Mouse (Mus musculus): Measurements from ENCODE around the gene Rab35.

Gene Rab35

GRCm38 (mm10) chr5:115631505-115632357, at the start of gene Rab35:
Gene Rab35 (plus strand): TSS chr5:115631908.
- ChIA-PET POLR2A (interaction anchor here (0.5 to 5.6 kb wide), 42 partner anchors 9 to 615 kb away, joined by 3 to 57 read pairs (median 4); partner anchors contain the start of gene Rplp0 (in 1 of the 4)), CTCF (interaction anchor here in 3 of 4 experiments (0.7 to 2.2 kb wide), 7 partner anchors 9 to 54 kb away, joined by 3 to 8 read pairs (median 4); no protein-coding TSS in a partner anchor)

GRCm38 (mm10) chr5:115585616-115586015, 46.1 kb upstream of the Rab35 start:
- POLR2A ChIA-PET = interaction anchor here in 2 of 4 experiments (0.6 to 3.4 kb wide), 13 partner anchors 9 to 178 kb away, joined by 3 to 19 read pairs (median 5); partner anchors contain the start of genes Rab35 (in 1 of the 2) and Rplp0 (in 1 of the 2)
- CTCF ChIA-PET = no interaction called here

- CTCF ChIA-PET = interaction anchor here in 3 of 4 experiments (0.7 to 1.0 kb wide), 3 partner anchors 21 to 29 kb away, joined by 3 to 9 read pairs (median 4); partner anchors contain the start of gene Rplp0 (in 1 of the 3)
- POLR2A ChIA-PET = interaction anchor here in 3 of 4 experiments (0.6 to 3.4 kb wide), 12 partner anchors 10 to 178 kb away, joined by 3 to 19 read pairs (median 6); partner anchors contain the start of gene Rplp0 (in 2 of the 3)
Measured at GRCm38 (mm10) chr5:115586166-115586565, 45.5 kb upstream of the Rab35 start.

GRCm38 (mm10) chr5:115586780-115587179, 44.9 kb upstream of the Rab35 start:
- POLR2A ChIA-PET = interaction anchor here (0.5 to 3.4 kb wide), 11 partner anchors 10 to 287 kb away, joined by 3 to 19 read pairs (median 6); partner anchors contain the start of gene Rplp0 (in 2 of the 4)
- CTCF ChIA-PET = interaction anchor here in 3 of 4 experiments (0.5 to 1.0 kb wide), 5 partner anchors 20 to 495 kb away, joined by 3 to 9 read pairs (median 4); partner anchors contain the start of gene Rplp0 (in 1 of the 3)

- ChIA-PET POLR2A (interaction anchor here in 3 of 4 experiments (0.5 to 1.5 kb wide), 4 partner anchors 9 to 265 kb away, joined by 3 to 4 read pairs (median 3); partner anchors contain the start of gene Rplp0 (in 1 of the 3)), CTCF (interaction anchor here in 2 of 4 experiments (0.7 to 1.7 kb wide), 2 partner anchors 12 to 24 kb away, joined by 3 to 4 read pairs; no protein-coding TSS in a partner anchor)
Measured at GRCm38 (mm10) chr5:115591028-115591427, 40.7 kb upstream of the Rab35 start.

GRCm38 (mm10) chr5:115591506-115591905, 40.2 kb upstream of the Rab35 start:
- POLR2A ChIA-PET = interaction anchor here in 3 of 4 experiments (0.5 to 1.5 kb wide), 4 partner anchors 10 to 265 kb away, joined by 3 to 4 read pairs (median 3); partner anchors contain the start of gene Rplp0 (in 1 of the 3)
- CTCF ChIA-PET = interaction anchor here in 2 of 4 experiments (0.7 to 1.7 kb wide), 2 partner anchors 11 to 23 kb away, joined by 3 to 4 read pairs; no protein-coding TSS in a partner anchor

GRCm38 (mm10) chr5:115603561-115603960, 28.1 kb upstream of the Rab35 start:
- ChIA-PET CTCF (no interaction called here), POLR2A (interaction anchor here in 2 of 4 experiments (0.9 to 2.9 kb wide), 6 partner anchors 8 to 45 kb away, joined by 3 to 11 read pairs (median 4); partner anchors contain the start of gene Rplp0 (in 1 of the 2))

- ChIA-PET CTCF (interaction anchor here in 2 of 4 experiments (0.6 to 1.3 kb wide), 2 partner anchors 53 to 346 kb away, joined by 3 to 4 read pairs; no protein-coding TSS in a partner anchor), POLR2A (interaction anchor here in 3 of 4 experiments (0.7 to 3.2 kb wide), 7 partner anchors 8 to 95 kb away, joined by 3 to 10 read pairs (median 5); partner anchors contain the start of gene Rab35 (in 1 of the 3))
Measured at GRCm38 (mm10) chr5:115611566-115611965, 20.1 kb upstream of the Rab35 start.

- CTCF ChIA-PET = interaction anchor here in 1 of 4 experiments (0.6 kb wide), 2 partner anchors 1028 to 1479 kb away, joined by 3 to 6 read pairs; no protein-coding TSS in a partner anchor
- POLR2A ChIA-PET = interaction anchor here in 1 of 4 experiments (1.6 kb wide), 1 partner anchor 10 kb away, joined by 7 read pairs; no protein-coding TSS in a partner anchor
Measured at GRCm38 (mm10) chr5:115613332-115613731, 18.4 kb upstream of the Rab35 start.

- ChIA-PET CTCF (interaction anchor here (0.5 to 1.7 kb wide), 20 partner anchors 9 to 293 kb away, joined by 3 to 9 read pairs (median 4); no protein-coding TSS in a partner anchor), POLR2A (interaction anchor here in 3 of 4 experiments (0.6 to 2.6 kb wide), 23 partner anchors 8 to 314 kb away, joined by 3 to 9 read pairs (median 3); partner anchors contain the start of genes Dynll1 (in 1 of the 3) and Rplp0 (in 1 of the 3))
Measured at GRCm38 (mm10) chr5:115614948-115615347, 16.8 kb upstream of the Rab35 start.

- CTCF ChIA-PET = interaction anchor here in 1 of 4 experiments (0.6 to 1.2 kb wide), 3 partner anchors 9 to 498 kb away, joined by 3 to 5 read pairs (median 3); no protein-coding TSS in a partner anchor
- POLR2A ChIA-PET = interaction anchor here in 3 of 4 experiments (0.6 to 3.6 kb wide), 26 partner anchors 9 to 416 kb away, joined by 3 to 13 read pairs (median 3); partner anchors contain the start of genes Rab35 (in 2 of the 3) and Rplp0 (in 1 of the 3)
Measured at GRCm38 (mm10) chr5:115619690-115620089, 12.0 kb upstream of the Rab35 start.

GRCm38 (mm10) chr5:115622686-115623085, 9.0 kb upstream of the Rab35 start:
- POLR2A ChIA-PET = interaction anchor here in 3 of 4 experiments (0.5 to 2.6 kb wide), 20 partner anchors 8 to 722 kb away, joined by 3 to 16 read pairs (median 3); partner anchors contain the start of genes Rplp0 (in 3 of the 3) and Rab35 (in 2 of the 3)
- CTCF ChIA-PET = interaction anchor here in 2 of 4 experiments (0.6 kb wide), 2 partner anchors 9 to 29 kb away, joined by 5 to 11 read pairs; partner anchors contain the start of gene Rab35 (in 1 of the 2)

GRCm38 (mm10) chr5:115623694-115624440, 7.8 kb upstream of the Rab35 start:
- CTCF ChIA-PET = interaction anchor here in 2 of 4 experiments (1.1 kb wide), 2 partner anchors 9 to 10 kb away, joined by 3 to 4 read pairs; no protein-coding TSS in a partner anchor
- POLR2A ChIA-PET = interaction anchor here in 3 of 4 experiments (0.9 to 2.6 kb wide), 21 partner anchors 8 to 132 kb away, joined by 3 to 16 read pairs (median 4); partner anchors contain the start of genes Rab35 (in 2 of the 3) and Rplp0 (in 2 of the 3)

GRCm38 (mm10) chr5:115626237-115626886, 5.3 kb upstream of the Rab35 start:
- POLR2A ChIA-PET = no interaction called here
- CTCF ChIA-PET = no interaction called here

GRCm38 (mm10) chr5:115628083-115628482, 3.6 kb upstream of the Rab35 start:
- CTCF ChIA-PET = no interaction called here

GRCm38 (mm10) chr5:115629672-115630071, 2.0 kb upstream of the Rab35 start:
- ChIA-PET POLR2A (interaction anchor here (0.6 to 1.9 kb wide), 6 partner anchors 10 to 478 kb away, joined by 3 to 8 read pairs (median 3); no protein-coding TSS in a partner anchor), CTCF (no interaction called here)

More at GRCm38 (mm10) chr5:115628083-115628482, 3.6 kb upstream of the Rab35 start:
- POLR2A ChIA-PET = interaction anchor here in 2 of 4 experiments (0.5 to 0.6 kb wide), 3 partner anchors 60 to 139 kb away, joined by 3 to 5 read pairs (median 4); no protein-coding TSS in a partner anchor

Measured in embryonic stem cell, embryonic (primary cell).